9 mouse cellular contexts compared by ENCODE assay signal in the genomic region with DNA sequence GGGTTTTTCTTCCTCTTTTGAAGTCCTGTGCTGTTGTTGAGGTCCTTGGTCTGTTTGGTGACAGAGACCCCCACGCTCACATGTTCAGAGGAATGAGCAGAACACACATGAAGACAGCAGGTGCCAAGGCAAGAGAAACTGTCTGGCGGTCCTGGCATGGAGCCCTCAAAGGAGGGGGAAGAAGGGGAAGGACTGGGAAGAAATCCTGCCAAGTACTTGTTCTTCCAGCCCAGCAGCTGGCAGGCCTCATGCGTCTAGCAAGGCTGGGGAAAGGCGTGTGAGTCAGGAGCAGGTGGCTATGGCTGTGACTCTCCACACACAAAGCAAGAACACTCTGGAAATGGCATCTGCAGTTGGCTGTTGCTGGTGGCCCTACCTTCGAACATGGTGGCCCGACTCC. TPM values are rescaled to one million over a fixed set of nuclear protein-coding genes. Genes with fewer than 3 reads are reported as not detected.
A peak's percentile ranks its signal among the peaks of the same experiment; 100 is the strongest.
DNase-seq lines count a peak whose midpoint lies in the region; ATAC-seq lines count a peak whose summit lies in the region.
"Had no signal": no experiment of that assay in that cellular context is flagged by ENCODE, and none has a peak within 500 bp of the region (broad histone marks: within the 10 kb centered on the region; RNA-seq: fewer than 3 reads in every experiment).

No protein-coding gene starts in this region.

- H3K27ac ChIP-seq in heart, embryonic 11.5 days (ENCODE audit: low read depth, low read length) = no peak overlapping the region
- H3K27ac ChIP-seq: limb, embryonic 13.5 days had no signal

- WGBS in heart, embryonic 11.5 days (ENCODE audit: insufficient replicate concordance) = 68% methylated on average over 6 of the region's 6 CpGs

- intact Hi-C loops in gastrocnemius, postnatal 14 days (cut with DNase I; ENCODE audit: low total_unique reads) = no loop called here
- intact Hi-C loops in left cerebral cortex, postnatal 14 days (cut with DNase I) = no loop called here

- no peak for ATAC-seq in heart, embryonic 11.5 days (replicated peaks; ENCODE audit: insufficient number of reproducible peaks, low FRiP score, low TSS enrichment)

- no peak overlapping the region for H3K4me3 ChIP-seq in heart, embryonic 11.5 days (ENCODE audit: low read depth, low read length)
- H3K4me3 ChIP-seq: limb, embryonic 13.5 days had no signal

- H3K4me1 ChIP-seq in heart, embryonic 11.5 days (ENCODE audit: control insufficient read depth, insufficient read depth, low read length) = no peaks in the 10 kb centered on the region

- no peaks in the 10 kb centered on the region for H3K27me3 ChIP-seq in heart, embryonic 11.5 days (ENCODE audit: control insufficient read depth, insufficient read depth, low read length)
- H3K27me3 ChIP-seq: limb, embryonic 13.5 days had no signal

- H3K9me3 ChIP-seq in heart, embryonic 11.5 days (replicated peaks; ENCODE audit: control insufficient read depth, low read length) = no peaks in the 10 kb centered on the region
- H3K9me3 ChIP-seq: limb, embryonic 13.5 days had no signal

- H3K9ac ChIP-seq in heart, embryonic 11.5 days (ENCODE audit: low read depth, low read length) = no peak overlapping the region
- H3K9ac ChIP-seq: limb, embryonic 13.5 days had no signal

- no peaks in the 10 kb centered on the region for H3K36me3 ChIP-seq in heart, embryonic 11.5 days (ENCODE audit: control insufficient read depth, insufficient read depth, low read length)

- peak; percentile 88 to 89 for DNase-seq in heart, adult 18-20 months
- DNase-seq in adrenal gland, postnatal 10 days = peak; percentile 71
- DNase-seq in gastrocnemius, postnatal 14 days = peak; percentile 83
- DNase-seq in left cerebral cortex, postnatal 14 days (ENCODE audit: low spot score in 2 of 2) = peak; percentile 70 to 90
- DNase-seq in right cerebral cortex, postnatal 36 days (ENCODE audit: low spot score in 2 of 2) = peak; percentile 78 to 80
- DNase-seq in cerebellum, adult 11-12 months = no peak
- no peak for DNase-seq in thymus, postnatal 4 days

- H3K4me2 ChIP-seq in heart, embryonic 11.5 days = no peak overlapping the region
- H3K4me2 ChIP-seq: limb, embryonic 13.5 days had no signal

RNA-seq across cellular contexts. Expression of a gene that starts 12.3 kb away (rescaled TPM):
- under 1 TPM in 1 of 2 experiments, not detected in 1; 0.18 TPM for total RNA-seq in heart, adult 18-20 months (2021)
- 0.49 TPM in 1 of 2 replicates, not detected in the other for polyA plus RNA-seq in heart, embryonic 11.5 days (2014; fragmentation: Nextera tagmentation; extraction: Ambion mirVana)
- total RNA-seq in adrenal gland, postnatal 10 days (2021) = 1 to 10 TPM; 2.5 to 3.3 TPM
- 1 to 10 TPM in 1 of 2 experiments, under 1 TPM in 1; 0.90 to 1.7 TPM for total RNA-seq in gastrocnemius, postnatal 14 days (2021)
- total RNA-seq in left cerebral cortex, postnatal 14 days (2021) = 1 to 10 TPM; 3.8 to 4.5 TPM

RNA-seq across cellular contexts. Expression of a gene that starts 13.7 kb away (rescaled TPM):
- 1 to 10 TPM; 1.7 to 2.0 TPM for total RNA-seq in heart, adult 18-20 months (2021)
- polyA plus RNA-seq in heart, embryonic 11.5 days (2014; fragmentation: Nextera tagmentation; extraction: Ambion mirVana) = 0.21 and 0.42 TPM in 2 replicates
- total RNA-seq in adrenal gland, postnatal 10 days (2021) = 1 to 10 TPM; 5.2 to 6.0 TPM
- total RNA-seq in gastrocnemius, postnatal 14 days (2021) = 1 to 10 TPM; 3.7 to 4.6 TPM
- total RNA-seq in left cerebral cortex, postnatal 14 days (2021) = 10 to 100 TPM; 26.9 to 36.6 TPM

RNA-seq across cellular contexts. Expression of a gene that starts 29.1 kb away (rescaled TPM):
- 1 to 10 TPM; 1.2 to 1.6 TPM for total RNA-seq in heart, adult 18-20 months (2021)
- 5.7 and 6.7 TPM in 2 replicates for polyA plus RNA-seq in heart, embryonic 11.5 days (2014; fragmentation: Nextera tagmentation; extraction: Ambion mirVana)
- 10 to 100 TPM; 15.2 to 26.5 TPM for total RNA-seq in adrenal gland, postnatal 10 days (2021)
- total RNA-seq in gastrocnemius, postnatal 14 days (2021) = 1 to 10 TPM; 2.3 to 2.7 TPM
- 10 to 100 TPM; 56.5 to 58.7 TPM for total RNA-seq in left cerebral cortex, postnatal 14 days (2021)

RNA-seq across cellular contexts. Expression of a gene that starts 29.2 kb away (rescaled TPM):
- 10 to 100 TPM; 11.0 to 13.1 TPM for total RNA-seq in heart, adult 18-20 months (2021)
- 65.0 and 65.9 TPM in 2 replicates for polyA plus RNA-seq in heart, embryonic 11.5 days (2014; fragmentation: Nextera tagmentation; extraction: Ambion mirVana)
- 10 to 100 TPM; 26.0 to 31.7 TPM for total RNA-seq in adrenal gland, postnatal 10 days (2021)
- 10 to 100 TPM; 10.9 to 14.1 TPM for total RNA-seq in gastrocnemius, postnatal 14 days (2021)
- 10 to 100 TPM; 21.4 to 29.5 TPM for total RNA-seq in left cerebral cortex, postnatal 14 days (2021)

RNA-seq across cellular contexts. Expression of a gene that starts 53.6 kb away (rescaled TPM):
- total RNA-seq in heart, adult 18-20 months (2021) = 10 to 100 TPM; 19.8 to 31.3 TPM
- polyA plus RNA-seq in heart, embryonic 11.5 days (2014; fragmentation: Nextera tagmentation; extraction: Ambion mirVana) = 2.6 and 4.9 TPM in 2 replicates
- total RNA-seq in adrenal gland, postnatal 10 days (2021) = 10 to 100 TPM; 12.8 to 15.1 TPM
- 10 to 100 TPM; 28.7 to 34.5 TPM for total RNA-seq in gastrocnemius, postnatal 14 days (2021)
- 100 to 1,000 TPM; 381 to 399 TPM for total RNA-seq in left cerebral cortex, postnatal 14 days (2021)

Comparison
In these comparisons a context has a peak if more than half of its experiments do, and no peak if none do; other contexts are left out.
1. DNase-seq: peak in heart, adult 18-20 months (2 of 2), adrenal gland, postnatal 10 days (single experiment), gastrocnemius, postnatal 14 days (single experiment), left cerebral cortex, postnatal 14 days (2 of 2) and right cerebral cortex, postnatal 36 days (2 of 2); none in cerebellum, adult 11-12 months (single experiment) and thymus, postnatal 4 days (single experiment).
2. RNA of a gene that starts 29.1 kb away (total RNA-seq): 56.5 to 58.7 TPM in left cerebral cortex, postnatal 14 days and 15.2 to 26.5 TPM in adrenal gland, postnatal 10 days; 2.3 to 2.7 TPM in gastrocnemius, postnatal 14 days and 1.2 to 1.6 TPM in heart, adult 18-20 months; every median in the first group is over 4 times any median in the second.